8 mouse cellular contexts compared by ENCODE assay signal in the genomic region with DNA sequence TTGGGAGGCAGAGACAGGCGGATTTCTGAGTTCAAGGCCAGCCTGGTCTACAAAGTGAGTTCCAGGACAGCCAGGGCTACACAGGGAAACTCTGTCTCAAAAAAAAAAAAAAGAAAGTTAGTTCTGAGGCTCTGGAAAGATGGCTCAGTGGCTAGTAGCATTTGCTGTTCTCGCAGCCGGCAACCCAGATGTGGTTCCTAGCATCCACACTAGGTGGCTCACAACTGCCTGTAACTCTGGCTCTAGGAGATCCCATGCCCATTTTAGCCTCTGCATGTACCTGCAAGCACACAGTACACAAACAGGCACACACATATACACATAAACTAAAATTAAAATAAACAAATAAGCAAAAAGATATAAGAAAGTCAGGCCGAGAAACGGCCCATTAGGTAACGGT. TPM values are rescaled to one million over a fixed set of nuclear protein-coding genes. Genes with fewer than 3 reads are reported as not detected.
DNase-seq lines count a peak whose midpoint lies in the region; ATAC-seq lines count a peak whose summit lies in the region.

No protein-coding gene starts in this region.

- H3K4me3 ChIP-seq in hindbrain, embryonic 11.5 days (ENCODE audit: low read depth, low read length): no peak overlapping the region
- no peak overlapping the region for H3K4me3 ChIP-seq in hindbrain, embryonic 13.5 days

- H3K27ac ChIP-seq in hindbrain, embryonic 11.5 days (ENCODE audit: low read depth, low read length): no peak overlapping the region
- H3K27ac ChIP-seq in hindbrain, embryonic 13.5 days: no peak overlapping the region

- H3K4me2 ChIP-seq in hindbrain, embryonic 11.5 days (replicated peaks; ENCODE audit: low read depth, low read length): no peak overlapping the region
- H3K4me2 ChIP-seq in hindbrain, embryonic 13.5 days: no peak overlapping the region

- H3K4me1 ChIP-seq in hindbrain, embryonic 11.5 days (replicated peaks; ENCODE audit: control insufficient read depth, insufficient read depth, low read length): no peaks in the 10 kb centered on the region
- H3K4me1 ChIP-seq in hindbrain, embryonic 13.5 days (replicated peaks): no peaks in the 10 kb centered on the region

- 89% methylated on average over 6 of the region's 6 CpGs for WGBS in hindbrain, embryonic 11.5 days
- WGBS in hindbrain, embryonic 13.5 days: 87% methylated on average over 6 of the region's 6 CpGs

- peaks cover 4% of the 10 kb centered on the region; the same call in 1 of the 2 replicates for H3K36me3 ChIP-seq in hindbrain, embryonic 11.5 days (ENCODE audit: control insufficient read depth, insufficient read depth, low read length)
- H3K36me3 ChIP-seq in hindbrain, embryonic 13.5 days: peaks cover 90% of the 10 kb centered on the region

- no peaks in the 10 kb centered on the region for H3K27me3 ChIP-seq in hindbrain, embryonic 11.5 days (ENCODE audit: control insufficient read depth, insufficient read depth, low read length)
- no peaks in the 10 kb centered on the region for H3K27me3 ChIP-seq in hindbrain, embryonic 13.5 days

- intact Hi-C loops in left cerebral cortex, postnatal 4 days (cut with DNase I): no loop called here

- DNase-seq in hindbrain, embryonic 11.5 days (ENCODE audit: low spot score): peak; percentile 31
- DNase-seq in urinary bladder, postnatal 25 days (ENCODE audit: low spot score): peak; percentile 19
- no peak for DNase-seq in urinary bladder, postnatal 4 days (ENCODE audit: low spot score in 2 of 2)
- DNase-seq in embryo, embryonic 10.5 days (ENCODE audit: low spot score): peak; percentile 30
- DNase-seq in left cerebral cortex, postnatal 4 days: peak; percentile 41
- DNase-seq in layer of hippocampus, postnatal 36 days: no peak

- no peaks in the 10 kb centered on the region for H3K9me3 ChIP-seq in hindbrain, embryonic 11.5 days (ENCODE audit: control insufficient read depth, low read length)
- no peaks in the 10 kb centered on the region for H3K9me3 ChIP-seq in hindbrain, embryonic 13.5 days

- no peak overlapping the region for H3K9ac ChIP-seq in hindbrain, embryonic 11.5 days (ENCODE audit: low read depth, low read length)
- H3K9ac ChIP-seq in hindbrain, embryonic 13.5 days: no peak overlapping the region

- ATAC-seq in hindbrain, embryonic 11.5 days (ENCODE audit: low FRiP score): no peak
- no peak for ATAC-seq in hindbrain, embryonic 13.5 days (ENCODE audit: low FRiP score)
- ATAC-seq in erythroblast, adult 5-6 weeks (replicated peaks; ENCODE audit: low FRiP score, poor library complexity, severe bottlenecking): no peak

RNA-seq across cellular contexts. Expression of gene Ttc17, which starts 35.4 kb away (rescaled TPM):
- polyA plus RNA-seq in hindbrain, embryonic 11.5 days (2014; fragmentation: Nextera tagmentation; extraction: Ambion mirVana): 15.3 and 16.3 TPM in 2 replicates
- 20.3 and 21.8 TPM in 2 replicates for polyA plus RNA-seq in hindbrain, embryonic 13.5 days (2015; fragmentation: Nextera tagmentation; extraction: Ambion mirVana)
- 10 to 100 TPM; 34.2 to 35.1 TPM for total RNA-seq in left cerebral cortex, postnatal 4 days (2021)
- total RNA-seq in erythroblast, adult 5-6 weeks (2015; ENCODE audit: low replicate concordance): 3.5 and 11.5 TPM in 2 replicates
- total RNA-seq in erythroblast, adult 5-6 weeks (2017; ENCODE audit: low replicate concordance): 12.4 and 13.5 TPM in 2 replicates
- 10 to 100 TPM; 32.0 to 32.1 TPM for total RNA-seq in layer of hippocampus, postnatal 36 days (2021)

Comparison
In these comparisons a context has a peak if more than half of its experiments do, and no peak if none do; other contexts are left out.
1. DNase-seq: peak in hindbrain, embryonic 11.5 days (single experiment), urinary bladder, postnatal 25 days (single experiment), embryo, embryonic 10.5 days (single experiment) and left cerebral cortex, postnatal 4 days (single experiment); none in urinary bladder, postnatal 4 days (0 of 2) and layer of hippocampus, postnatal 36 days (0 of 2).